Mouse (Mus musculus) MEL (cell line): ENCODE data around the gene Plac9b. TPM values are rescaled to one million over a fixed set of nuclear protein-coding genes. Genes with fewer than 3 reads are reported as not detected.
"Not testable (repeated sequence)": the region's sequence is repeated elsewhere in the genome, so short reads cannot be mapped to it uniquely, and the experiment has no call there.

ENCODE experiments used
- DNase-seq: peaks from one replicate; pipeline ENCODE4 v3.0.0; 2011; ENCODE audit warnings: low read depth, low spot score
- H3K27ac ChIP-seq: 2 replicates; pipeline ENCODE4 v1.5.1; 2012; ENCODE audit warnings: low read depth, mild to moderate bottlenecking, control low read depth, low read length, moderate library complexity; ENCODE audit not compliant: control insufficient read depth
- H3K27me3 ChIP-seq, 2 experiments: fragments of 150-350 bp in 1 of 2; sonication (generic) in 1 of 2; 2 replicates each; pipeline ENCODE4 v1.6.1; 2012; ENCODE audit warnings: low read length in 2 of 2, mild to moderate bottlenecking in 2 of 2, improper control_type of control experiment in 1 of 2, moderate library complexity in 1 of 2; ENCODE audit not compliant: insufficient read depth in 2 of 2, control insufficient read depth in 1 of 2
- H3K36me3 ChIP-seq, 2 experiments: 2 replicates each; pipeline ENCODE4 v1.6.1; 2012 to 2014; ENCODE audit warnings: low read length in 2 of 2, improper control_type of control experiment in 1 of 2, inconsistent platforms in 1 of 2, mild to moderate bottlenecking in 1 of 2; ENCODE audit not compliant: insufficient read depth in 2 of 2, control insufficient read depth in 1 of 2
- H3K4me1 ChIP-seq, 2 experiments: fragments of 150-350 bp in 1 of 2; sonication (generic) in 1 of 2; 2 replicates each; pipeline ENCODE4 v1.6.1; 2012; ENCODE audit warnings: low read length in 2 of 2, improper control_type of control experiment in 1 of 2, mild to moderate bottlenecking in 1 of 2; ENCODE audit not compliant: insufficient read depth in 2 of 2, control insufficient read depth in 1 of 2
- H3K4me3 ChIP-seq, 2 experiments: fragments of 150-350 bp in 1 of 2; sonication (generic) in 1 of 2; 2 replicates each; pipeline ENCODE4 v1.5.1; 2012; ENCODE audit warnings: low read depth in 2 of 2, low read length in 2 of 2, mild to moderate bottlenecking in 2 of 2, moderate library complexity in 2 of 2, control low read depth in 1 of 2, improper control_type of control experiment in 1 of 2; ENCODE audit not compliant: control insufficient read depth in 1 of 2, insufficient read depth in 1 of 2
- H3K79me2 ChIP-seq: 2 replicates; pipeline ENCODE4 v1.6.1; 2012; ENCODE audit warnings: mild to moderate bottlenecking, low read length, moderate library complexity; ENCODE audit not compliant: control insufficient read depth, poor library complexity, insufficient read depth
- H3K9ac ChIP-seq: 2 replicates; pipeline ENCODE4 v1.6.1; 2012; ENCODE audit warnings: low read depth, mild to moderate bottlenecking, control low read depth, low read length, moderate library complexity; ENCODE audit not compliant: control insufficient read depth, poor library complexity, severe bottlenecking
- H3K9me3 ChIP-seq: fragments of 150-350 bp; sonication (generic); replicated peaks from 2 replicates; pipeline ENCODE4 v1.6.1; 2012; ENCODE audit warnings: mild to moderate bottlenecking, low read length, improper control_type of control experiment, moderate library complexity; ENCODE audit not compliant: insufficient read depth
- polyA plus RNA-seq, 2 experiments: library from polyadenylated mRNA; stranded (reverse) in 1 of 2; unstranded in 1 of 2; fragments of >175 nt in 1 of 2; fragments of >200 nt in 1 of 2; gene quantifications; 2 replicates each; pipeline versions ENCODE4 v1.2.1 to v1.2.4; 2012; ENCODE audit warnings: low replicate concordance in 2 of 2, low read depth in 1 of 2; ENCODE audit not compliant: insufficient read length in 2 of 2, insufficient read depth in 1 of 2, missing spikeins in 1 of 2
- total RNA-seq: library from RNA; depleted of rRNA; stranded (reverse); fragments of 300-350 nt; gene quantifications from 2 replicates; pipeline ENCODE4 v1.2.3, GENCODE M21; 2012; rRNA removed

Plac9b gene
- not detected in 2 replicates for total RNA-seq
- polyA plus RNA-seq, result not detected

- H3K9ac ChIP-seq, H3K9me3 ChIP-seq, H3K36me3 ChIP-seq: not testable (repeated sequence)
These were observed at the start of gene Plac9b for GRCm38 (mm10) chr14:26182380-26182779. Plac9b (minus strand) TSS chr14:26182480.

GRCm38 (mm10) chr14:26216233-26217000 is 34.1 kb upstream of the Plac9b start:
- not testable (repeated sequence) for H3K27me3 ChIP-seq, H3K4me1 ChIP-seq, DNase-seq, H3K27ac ChIP-seq, H3K36me3 ChIP-seq, H3K4me3 ChIP-seq, H3K9me3 ChIP-seq, H3K79me2 ChIP-seq, H3K9ac ChIP-seq

More at GRCm38 (mm10) chr14:26182380-26182779, at the start of gene Plac9b:
- not testable (repeated sequence) for H3K27me3 ChIP-seq, H3K4me1 ChIP-seq, H3K4me3 ChIP-seq, H3K79me2 ChIP-seq, DNase-seq, H3K27ac ChIP-seq

- not testable (repeated sequence) for H3K9me3 ChIP-seq, H3K79me2 ChIP-seq, H3K4me3 ChIP-seq, H3K4me1 ChIP-seq, H3K9ac ChIP-seq, H3K27ac ChIP-seq, H3K27me3 ChIP-seq, H3K36me3 ChIP-seq, DNase-seq
These were observed 24.6 kb upstream of the Plac9b start, which contains the start of gene Tmem254b for GRCm38 (mm10) chr14:26206926-26207247. Tmem254b (minus strand) TSS chr14:26207041.

DNA sequence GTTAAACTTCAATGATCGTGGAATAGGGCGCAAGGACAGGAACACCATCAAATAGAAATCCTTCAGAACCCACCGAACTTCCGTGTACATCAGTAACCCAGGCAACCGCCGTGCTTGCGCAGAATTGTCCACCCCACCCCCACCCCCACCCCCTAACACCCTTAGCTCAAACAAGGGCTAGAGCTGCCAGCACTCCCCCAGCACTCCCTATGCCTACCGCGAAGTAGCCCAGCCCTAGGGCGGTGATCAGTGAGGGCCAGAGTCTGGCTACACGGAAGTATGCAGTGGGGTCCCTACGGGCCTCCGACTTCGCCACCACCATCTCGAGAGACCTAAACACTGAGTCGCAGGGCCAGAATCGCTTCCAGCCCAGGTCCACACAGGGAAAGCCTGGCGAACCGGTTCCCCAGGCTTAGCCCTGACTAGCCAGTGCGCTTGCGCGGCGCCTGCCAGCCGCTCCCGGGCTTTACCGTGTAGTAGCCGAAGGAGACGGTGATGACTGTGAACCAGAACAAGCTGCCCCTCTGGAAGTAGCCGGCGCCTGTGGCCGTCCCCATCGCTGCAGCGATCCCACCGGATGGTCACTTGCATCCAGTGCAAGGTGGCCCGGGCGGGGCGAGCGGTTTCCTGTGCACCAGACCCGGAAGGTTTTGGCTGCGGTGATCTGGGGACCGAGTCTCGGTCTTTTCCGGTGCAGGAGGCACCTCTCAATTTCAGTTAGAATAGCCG is 24.1 kb upstream of the Plac9b start:
- H3K27ac ChIP-seq, H3K36me3 ChIP-seq, H3K27me3 ChIP-seq, H3K4me1 ChIP-seq, H3K9ac ChIP-seq, DNase-seq, H3K9me3 ChIP-seq, H3K79me2 ChIP-seq, H3K4me3 ChIP-seq: not testable (repeated sequence)

- H3K27me3 ChIP-seq, H3K4me3 ChIP-seq, H3K9me3 ChIP-seq, H3K27ac ChIP-seq, H3K9ac ChIP-seq, H3K79me2 ChIP-seq, H3K4me1 ChIP-seq, H3K36me3 ChIP-seq, DNase-seq: not testable (repeated sequence)
These were observed 15.6 kb upstream of the Plac9b start for GRCm38 (mm10) chr14:26197851-26198250.

- not testable (repeated sequence) for DNase-seq, H3K9ac ChIP-seq
These were observed 6.1 kb upstream of the Plac9b start for GRCm38 (mm10) chr14:26188361-26188760.

DNA sequence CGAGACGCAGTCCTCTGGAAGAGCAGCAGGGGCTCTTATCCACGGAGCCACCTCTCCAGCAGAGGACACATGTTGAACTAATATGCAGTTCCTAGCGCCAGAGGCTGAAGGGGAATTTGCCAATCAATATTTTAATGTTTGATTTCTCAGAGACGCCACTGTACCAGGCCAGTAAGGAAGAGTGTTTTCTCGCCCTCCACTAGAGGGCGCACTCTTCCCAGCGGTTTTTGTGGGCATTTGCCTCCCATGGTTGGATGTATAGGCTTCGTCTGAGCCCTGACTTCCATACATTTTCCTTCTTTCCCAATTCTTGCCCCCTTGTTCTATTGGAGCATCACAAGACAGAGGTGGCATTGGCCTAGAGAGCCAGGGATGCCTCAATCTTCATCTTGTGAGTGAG is 4.4 kb upstream of the Plac9b start:
- not testable (repeated sequence) for H3K36me3 ChIP-seq, H3K4me1 ChIP-seq, DNase-seq, H3K4me3 ChIP-seq, H3K9ac ChIP-seq, H3K27me3 ChIP-seq, H3K27ac ChIP-seq, H3K79me2 ChIP-seq, H3K9me3 ChIP-seq

More at GRCm38 (mm10) chr14:26188361-26188760, 6.1 kb upstream of the Plac9b start:
- not testable (repeated sequence) for H3K27ac ChIP-seq, H3K27me3 ChIP-seq, H3K36me3 ChIP-seq, H3K4me3 ChIP-seq, H3K4me1 ChIP-seq, H3K9me3 ChIP-seq, H3K79me2 ChIP-seq
